Mouse (Mus musculus) WW6 (cell line): ENCODE measurements at regions not wholly inside any gene's neighbourhood (a gene's known extent, or its start where the extent isn't known, plus 50 kb on each side); places are given as distances from the start of the nearest gene placed in this dataset.
"Not testable (repeated sequence)": the region's sequence is repeated elsewhere in the genome, so short reads cannot be mapped to it uniquely, and the experiment has no call there.

Experiments
- DNase-seq: peaks from one replicate; pipeline ENCODE4 v3.0.0-alpha.2; 2013; ENCODE audit warnings: low read depth, low spot score

- DNase-seq = no peak
Measured at GRCm38 (mm10) chr1:165017793-165018192, 82.5 kb upstream of the Xcl1 start.

GRCm38 (mm10) chr1:165014328-165014727 lies 79.0 kb upstream of the Xcl1 start:
- no peak for DNase-seq

GRCm38 (mm10) chr1:165013428-165013827 lies 78.1 kb upstream of the Xcl1 start:
- no peak for DNase-seq

GRCm38 (mm10) chr1:165012376-165012775 lies 77.0 kb upstream of the Xcl1 start:
- no peak for DNase-seq

DNA sequence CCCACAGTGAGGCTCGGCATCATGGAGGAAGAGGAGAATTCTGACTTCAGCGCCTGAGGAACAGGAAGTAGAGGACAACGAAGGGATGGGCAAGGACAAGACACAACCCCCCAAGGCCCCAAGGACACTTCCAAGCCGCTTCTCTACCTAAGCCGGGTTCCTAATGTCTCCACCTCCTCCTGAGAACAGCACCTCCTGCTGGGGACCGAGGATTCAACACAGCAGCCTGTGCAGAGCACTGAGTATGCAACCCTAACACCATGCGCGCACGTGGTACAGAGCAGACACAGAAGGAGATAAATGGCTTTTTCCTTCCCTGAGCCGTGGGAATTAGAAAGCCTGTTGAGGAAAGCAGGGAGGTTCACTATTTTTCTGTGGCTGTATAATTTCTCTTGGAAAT lies 64.2 kb upstream of the Xcl1 start:
- no peak for DNase-seq

- DNase-seq = no peak
Measured at GRCm38 (mm10) chr1:164998621-164999020, 63.3 kb upstream of the Xcl1 start.

- no peak for DNase-seq
Measured at GRCm38 (mm10) chr1:164997660-164998059, 62.3 kb upstream of the Xcl1 start.

DNA sequence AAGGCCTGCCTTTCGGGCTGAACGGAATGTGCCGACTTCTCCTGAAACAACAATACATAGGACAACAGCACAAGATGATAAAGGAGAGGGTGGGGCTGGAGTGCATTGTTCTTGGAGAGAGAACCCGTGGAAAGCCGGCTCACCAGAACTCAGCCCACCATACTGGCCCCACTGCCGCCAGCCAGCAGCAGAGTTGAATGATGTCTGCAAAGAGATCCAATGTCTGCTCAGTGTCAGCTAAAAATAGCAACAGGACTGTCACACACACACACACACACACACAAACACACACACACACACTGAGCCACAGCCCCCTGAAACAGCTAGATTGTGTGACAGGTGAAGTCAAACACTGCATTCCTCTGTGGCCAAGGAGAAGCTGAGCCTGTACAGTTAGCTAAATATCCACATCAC lies 58.9 kb upstream of the Xcl1 start:
- DNase-seq = no peak

DNA sequence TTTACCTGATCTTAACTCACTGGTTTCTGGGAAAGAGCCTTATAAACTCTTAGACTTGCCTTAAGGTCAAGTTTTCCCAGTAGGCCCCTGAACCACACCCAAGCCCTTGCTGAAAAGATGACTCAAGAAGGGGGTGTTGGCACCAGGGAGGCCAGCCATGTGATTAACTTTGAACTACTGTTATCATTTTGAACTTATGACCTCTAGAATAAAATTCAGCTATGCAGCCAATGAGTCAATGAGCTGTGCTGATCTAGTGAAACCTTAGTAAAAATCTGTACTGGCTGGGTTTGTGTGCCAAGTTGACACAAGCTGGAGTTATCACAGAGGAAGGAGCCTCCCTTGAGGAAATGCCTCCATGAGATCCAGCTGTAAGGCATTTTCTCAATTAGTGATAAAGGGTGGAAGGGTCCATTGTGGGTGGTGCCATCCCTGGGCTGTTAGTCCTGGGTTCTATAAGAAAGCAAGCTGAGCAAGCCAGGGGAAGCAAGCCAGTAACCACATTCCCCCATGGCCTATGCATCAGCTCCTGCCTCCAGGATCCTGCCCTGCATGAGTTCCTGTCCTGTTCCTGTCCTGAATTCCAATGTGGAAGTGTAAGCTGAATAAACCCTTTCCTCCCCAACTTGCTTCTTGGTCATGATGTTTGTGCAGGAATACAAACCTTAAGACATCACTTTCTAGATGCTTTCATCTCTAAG lies 58.0 kb upstream of the Xcl1 start:
- not testable (repeated sequence) for DNase-seq

- DNase-seq = no peak
Measured at GRCm38 (mm10) chr1:164988982-164989381, 53.7 kb upstream of the Xcl1 start.

- DNase-seq = no peak
Measured at GRCm38 (mm10) chr1:164988191-164988590, 52.9 kb upstream of the Xcl1 start.

- DNase-seq = not testable (repeated sequence)
Measured at GRCm38 (mm10) chr1:164985521-164985920, 50.2 kb upstream of the Xcl1 start.
